8 mouse cellular contexts compared by ENCODE assay signal in the genomic region with DNA sequence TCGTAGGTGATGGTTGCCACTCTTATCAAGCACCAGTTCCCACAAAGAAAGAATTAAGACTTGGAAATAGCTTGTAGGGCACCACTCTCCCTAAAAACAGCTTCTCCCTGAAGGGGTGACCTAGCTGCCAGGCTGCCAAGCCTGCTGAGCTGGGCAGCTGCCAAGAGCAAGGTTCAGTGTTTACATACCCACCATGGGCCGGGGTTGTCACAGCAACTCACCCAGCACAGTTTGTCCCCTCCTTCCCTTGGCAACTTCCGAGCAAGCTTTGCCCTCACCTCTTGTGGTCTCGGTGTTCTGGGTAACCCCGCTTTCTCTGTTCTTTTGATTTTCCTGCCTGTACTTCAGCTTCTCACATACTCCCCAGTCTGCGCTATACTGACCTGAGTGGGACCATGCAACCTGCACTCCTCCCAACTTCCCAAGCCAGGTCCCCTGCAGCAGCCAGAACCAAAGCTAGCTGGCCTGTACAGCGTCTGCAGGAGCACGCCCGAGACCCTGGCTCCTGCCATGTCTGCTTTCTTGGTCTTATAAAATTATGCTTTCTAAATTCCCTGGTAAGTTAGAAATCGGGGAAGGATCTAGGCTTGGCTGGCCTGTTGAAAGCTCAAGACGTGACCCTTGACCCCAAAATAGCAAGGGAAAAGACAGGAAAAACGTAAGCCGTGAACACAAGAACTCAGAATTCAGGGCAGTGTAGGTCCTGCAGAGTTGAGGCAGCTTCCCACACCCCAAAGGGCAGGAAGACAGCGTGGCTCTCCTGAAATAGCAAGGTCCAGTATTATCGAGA. TPM values are rescaled to one million over a fixed set of nuclear protein-coding genes. Genes with fewer than 3 reads are reported as not detected.
DNase-seq lines count a peak whose midpoint lies in the region; ATAC-seq and TF ChIP-seq lines count a peak whose summit lies in the region.
"Had no signal": no experiment of that assay in that cellular context is flagged by ENCODE, and none has a peak within 500 bp of the region (broad histone marks: within the 10 kb centered on the region; RNA-seq: fewer than 3 reads in every experiment).

No protein-coding gene starts in this region.

- H3K36me3 ChIP-seq in heart, embryonic 16.5 days (ENCODE audit: control insufficient read depth, insufficient read depth): no peaks in the 10 kb centered on the region

- H3K27me3 ChIP-seq in cerebellum, adult 2 months (ENCODE audit: control insufficient read depth, insufficient read depth, low read length): no peaks in the 10 kb centered on the region
- H3K27me3 ChIP-seq in heart, embryonic 16.5 days (ENCODE audit: control insufficient read depth, insufficient read depth, low read length): no peaks in the 10 kb centered on the region
- H3K27me3 ChIP-seq: liver, embryonic 13.5 days had no signal

- H3K4me2 ChIP-seq in heart, embryonic 16.5 days (ENCODE audit: low read depth, low read length): peak overlapping the region; percentile 29; the same call in 1 of the 2 replicates
- H3K4me2 ChIP-seq: liver, embryonic 13.5 days had no signal

- no peak for TF ChIP-seq POLR2A in cerebellum, adult 2 months (IDR thresholded peaks at IDR 0.05; ENCODE audit: borderline replicate concordance, insufficient read depth, low read length)

- ATAC-seq in heart, embryonic 16.5 days (replicated peaks; ENCODE audit: extremely low read depth, insufficient read depth, low FRiP score): peak; percentile 85
- ATAC-seq in megakaryocyte, adult 5-6 weeks (ENCODE audit: poor library complexity, severe bottlenecking): peak; percentile 45; the same call in 1 of the 2 replicates

- TF ChIP-seq CTCF in cerebellum, adult 2 months (IDR thresholded peaks at IDR 0.05; ENCODE audit: borderline replicate concordance, insufficient read depth, low read depth, low read length): no peak

- peak; percentile 77 for DNase-seq in ovary, postnatal 36 days (ENCODE audit: low spot score)
- DNase-seq in ovary, postnatal 14 days (ENCODE audit: low spot score): no peak
- peak; percentile 69 to 77 for DNase-seq in cerebellum, adult 2 months
- peak; percentile 95 to 96 for DNase-seq in kidney, postnatal 36 days
- DNase-seq in testis, postnatal 10 days (ENCODE audit: low spot score): peak; percentile 52
- DNase-seq: liver, embryonic 13.5 days had no signal

- no peak overlapping the region for H3K4me3 ChIP-seq in cerebellum, adult 2 months (replicated peaks; ENCODE audit: insufficient read depth, low read depth, low read length)
- no peak overlapping the region for H3K4me3 ChIP-seq in heart, embryonic 16.5 days (ENCODE audit: low read length)
- H3K4me3 ChIP-seq: liver, embryonic 13.5 days had no signal

- peak overlapping the region; percentile 56 for H3K27ac ChIP-seq in cerebellum, adult 2 months (ENCODE audit: insufficient read depth, low read length)
- peak overlapping the region; percentile 80 for H3K27ac ChIP-seq in heart, embryonic 16.5 days (ENCODE audit: low read length)
- H3K27ac ChIP-seq: liver, embryonic 13.5 days had no signal

- no peaks in the 10 kb centered on the region for H3K9me3 ChIP-seq in heart, embryonic 16.5 days (replicated peaks; ENCODE audit: control insufficient read depth, low read length)
- H3K9me3 ChIP-seq: liver, embryonic 13.5 days had no signal

- 32% methylated on average over 15 of the region's 15 CpGs for WGBS in cerebellum, adult 2 months
- 60% methylated on average over 15 of the region's 15 CpGs for WGBS in heart, embryonic 16.5 days

- no peak overlapping the region; the same call in 1 of the 2 replicates for H3K9ac ChIP-seq in heart, embryonic 16.5 days (ENCODE audit: low read length)
- H3K9ac ChIP-seq: liver, embryonic 13.5 days had no signal

- peaks cover 30% of the 10 kb centered on the region for H3K4me1 ChIP-seq in cerebellum, adult 2 months (ENCODE audit: control insufficient read depth, insufficient read depth, low read length)
- H3K4me1 ChIP-seq in heart, embryonic 16.5 days (ENCODE audit: control insufficient read depth, insufficient read depth, low read length): peaks cover 18% of the 10 kb centered on the region

RNA-seq across cellular contexts. Expression of gene Emg1, which starts 17.6 kb away (rescaled TPM):
- 93.3 and 101 TPM in 2 replicates for polyA plus RNA-seq in cerebellum, adult 2 months (2012; rRNA removed)
- polyA plus RNA-seq in heart, embryonic 16.5 days (2015; fragmentation: Nextera tagmentation; extraction: Ambion mirVana): 125 and 133 TPM in 2 replicates
- total RNA-seq in megakaryocyte, adult 5-6 weeks (2015): 144 and 179 TPM in 2 replicates
- total RNA-seq in megakaryocyte, adult 5-6 weeks (2017): 170 and 206 TPM in 2 replicates

RNA-seq across cellular contexts. Expression of gene Phb2, which starts 17.8 kb away (rescaled TPM):
- 114 and 115 TPM in 2 replicates for polyA plus RNA-seq in cerebellum, adult 2 months (2012; rRNA removed)
- 347 and 355 TPM in 2 replicates for polyA plus RNA-seq in heart, embryonic 16.5 days (2015; fragmentation: Nextera tagmentation; extraction: Ambion mirVana)
- total RNA-seq in megakaryocyte, adult 5-6 weeks (2015): 99.5 and 115 TPM in 2 replicates
- total RNA-seq in megakaryocyte, adult 5-6 weeks (2017): 152 and 160 TPM in 2 replicates

RNA-seq across cellular contexts. Expression of gene Lpcat3, which starts 31.5 kb away (rescaled TPM):
- 56.4 and 60.0 TPM in 2 replicates for polyA plus RNA-seq in cerebellum, adult 2 months (2012; rRNA removed)
- polyA plus RNA-seq in heart, embryonic 16.5 days (2015; fragmentation: Nextera tagmentation; extraction: Ambion mirVana): 50.1 and 54.2 TPM in 2 replicates
- total RNA-seq in megakaryocyte, adult 5-6 weeks (2015): 32.8 and 48.3 TPM in 2 replicates
- 22.4 and 24.8 TPM in 2 replicates for total RNA-seq in megakaryocyte, adult 5-6 weeks (2017)

RNA-seq across cellular contexts. Expression of gene Ptpn6, which starts 44.2 kb away (rescaled TPM):
- polyA plus RNA-seq in cerebellum, adult 2 months (2012; rRNA removed): 2.2 and 2.4 TPM in 2 replicates
- 14.6 and 31.3 TPM in 2 replicates for polyA plus RNA-seq in heart, embryonic 16.5 days (2015; fragmentation: Nextera tagmentation; extraction: Ambion mirVana)
- total RNA-seq in megakaryocyte, adult 5-6 weeks (2015): 308 and 336 TPM in 2 replicates
- total RNA-seq in megakaryocyte, adult 5-6 weeks (2017): 1,009 and 1,024 TPM in 2 replicates

RNA-seq across cellular contexts. Expression of gene Grcc10, which starts 46.8 kb away (rescaled TPM):
- polyA plus RNA-seq in cerebellum, adult 2 months (2012; rRNA removed): 320 and 329 TPM in 2 replicates
- 429 and 447 TPM in 2 replicates for polyA plus RNA-seq in heart, embryonic 16.5 days (2015; fragmentation: Nextera tagmentation; extraction: Ambion mirVana)
- total RNA-seq in megakaryocyte, adult 5-6 weeks (2015): 177 and 203 TPM in 2 replicates
- 121 and 136 TPM in 2 replicates for total RNA-seq in megakaryocyte, adult 5-6 weeks (2017)
